ENCODE assay signal across 8 mouse cellular contexts in genomic region chr10:120744441-120745137, GRCm38 (mm10).
DNase-seq lines count a peak whose midpoint lies in the region; ATAC-seq lines count a peak whose summit lies in the region.

No protein-coding gene starts in this region.

- H3K4me3 ChIP-seq in hindbrain, embryonic 11.5 days (ENCODE audit: low read depth, low read length): peak overlapping the region; percentile 23; the same call in 1 of the 2 replicates

- peak; percentile 17 for DNase-seq in adrenal gland, adult 2 months
- DNase-seq in adrenal gland, adult 18-20 months (ENCODE audit: low spot score in 2 of 2): no peak
- DNase-seq in Muller cell, postnatal 12 days (ENCODE audit: inconsistent ontology term): peak; percentile 25
- peak; percentile 71 for DNase-seq in hindbrain, embryonic 11.5 days (ENCODE audit: low spot score)
- no peak for DNase-seq in urinary bladder, postnatal 25 days (ENCODE audit: low spot score)
- DNase-seq in right cerebral cortex, postnatal 25 days: no peak

- peak overlapping the region; percentile 49 for H3K4me2 ChIP-seq in hindbrain, embryonic 11.5 days (replicated peaks; ENCODE audit: low read depth, low read length)

- H3K9me3 ChIP-seq in hindbrain, embryonic 11.5 days (ENCODE audit: control insufficient read depth, low read length): no peaks in the 10 kb centered on the region

- no peaks in the 10 kb centered on the region; the same call in 1 of the 2 replicates for H3K27me3 ChIP-seq in hindbrain, embryonic 11.5 days (ENCODE audit: control insufficient read depth, insufficient read depth, low read length)

- no peaks in the 10 kb centered on the region for H3K36me3 ChIP-seq in hindbrain, embryonic 11.5 days (ENCODE audit: control insufficient read depth, insufficient read depth, low read length)

- H3K9ac ChIP-seq in hindbrain, embryonic 11.5 days (ENCODE audit: low read depth, low read length): peak overlapping the region; percentile 45; the same call in 1 of the 2 replicates

- ATAC-seq in hindbrain, embryonic 11.5 days (ENCODE audit: low FRiP score): peak; percentile 41
- peak; percentile 29; the same call in 1 of the 2 replicates for ATAC-seq in megakaryocyte-erythroid progenitor cell, adult 5-6 weeks (replicated peaks; ENCODE audit: low FRiP score, low TSS enrichment, poor library complexity, severe bottlenecking)
- ATAC-seq in erythroid progenitor cell, adult 5-6 weeks (replicated peaks; ENCODE audit: low FRiP score, poor library complexity, severe bottlenecking): no peak

- 0 out of 2 replicates have a peak, but pooled peaks cover 2% of the 10 kb centered on the region for H3K4me1 ChIP-seq in hindbrain, embryonic 11.5 days (replicated peaks; ENCODE audit: control insufficient read depth, insufficient read depth, low read length)

- under 1% methylated on average over 14 of the region's 15 CpGs for WGBS in hindbrain, embryonic 11.5 days

- peak overlapping the region; percentile 48 for H3K27ac ChIP-seq in hindbrain, embryonic 11.5 days (ENCODE audit: low read depth, low read length)

Comparison
In these comparisons a context has a peak if more than half of its experiments do, and no peak if none do; other contexts are left out.
1. DNase-seq: peak in adrenal gland, adult 2 months (single experiment), Muller cell, postnatal 12 days (single experiment) and hindbrain, embryonic 11.5 days (single experiment); none in adrenal gland, adult 18-20 months (0 of 2), urinary bladder, postnatal 25 days (single experiment) and right cerebral cortex, postnatal 25 days (single experiment).